Mouse (Mus musculus) lung, postnatal 0 days (tissue): ENCODE results near the gene Mkks. TPM values are rescaled to one million over a fixed set of nuclear protein-coding genes. Genes with fewer than 3 reads are reported as not detected.

ENCODE experiments used
- ATAC-seq: fragments of 200-750 bp; cut with Nextera tagmentation; 2 replicates; pipeline ENCODE4 v1.8.0; 2017; ENCODE audit warnings: moderate library complexity
- DNase-seq: peaks from one replicate; pipeline ENCODE4 v3.0.0-alpha.2; 2016; ENCODE audit warnings: low spot score
- H3K27ac ChIP-seq: fragments of 300-500 bp; sonication (generic); 2 replicates; pipeline ENCODE4 v1.5.1; 2014; ENCODE audit warnings: antibody characterized with exemption, mild to moderate bottlenecking, low read length, mixed read lengths
- H3K27me3 ChIP-seq: fragments of 300-500 bp; sonication (generic); replicated peaks from 2 replicates; pipeline ENCODE4 v1.6.1; 2014; ENCODE audit warnings: low read length, mixed read lengths; ENCODE audit not compliant: insufficient read depth
- H3K36me3 ChIP-seq: fragments of 300-500 bp; sonication (generic); 2 replicates; pipeline ENCODE4 v1.6.1; 2014; ENCODE audit warnings: low read length, mixed read lengths; ENCODE audit not compliant: insufficient read depth
- H3K4me1 ChIP-seq: fragments of 300-500 bp; sonication (generic); 2 replicates; pipeline ENCODE4 v1.6.1; 2014; ENCODE audit warnings: antibody characterized with exemption, low read depth, low read length, mixed read lengths; ENCODE audit not compliant: insufficient read depth
- H3K4me2 ChIP-seq: fragments of 300-500 bp; sonication (generic); replicated peaks from 2 replicates; pipeline ENCODE4 v1.6.1; 2014; ENCODE audit warnings: low read depth, mild to moderate bottlenecking, low read length, moderate library complexity, mixed read lengths
- H3K4me3 ChIP-seq: fragments of 300-500 bp; sonication (generic); 2 replicates; pipeline ENCODE4 v1.5.1; 2014; ENCODE audit warnings: low read depth, low read length
- H3K9ac ChIP-seq: fragments of 300-500 bp; sonication (generic); replicated peaks from 2 replicates; pipeline ENCODE4 v1.6.1; 2014; ENCODE audit warnings: low read depth, mild to moderate bottlenecking
- H3K9me3 ChIP-seq: fragments of 300-500 bp; sonication (generic); 2 replicates; pipeline ENCODE4 v1.6.1; 2016; ENCODE audit warnings: low read length, mixed read lengths
- CTCF ChIP-seq: IDR thresholded peaks from 2 replicates; pipeline ENCODE4 v1.5.1; 2016; ENCODE audit warnings: antibody characterized with exemption, mild to moderate bottlenecking
- EP300 ChIP-seq: IDR thresholded peaks from 2 replicates; pipeline ENCODE4 v1.6.1; 2016; ENCODE audit warnings: antibody characterized with exemption, mild to moderate bottlenecking, control low read depth
- WGBS: fragments of 180-500 bp; shearing (Covaris S2); extraction: QIAGEN DNeasy Blood & Tissue Kit; methylation state at CpG from one replicate; pipeline ENCODE4 v1.1.7; 2014; 5-methylcytosine and 5-hydroxymethylcytosine counted together
- polyA plus RNA-seq: library from polyadenylated mRNA; unstranded; fragments of >200 nt; fragmentation: Nextera tagmentation; extraction: Ambion mirVana; gene quantifications from 2 replicates; pipeline ENCODE4 v1.2.1, GENCODE M21; 2015

The Mkks gene
- 6.7 and 7.6 TPM in 2 replicates for polyA plus RNA-seq

DNA sequence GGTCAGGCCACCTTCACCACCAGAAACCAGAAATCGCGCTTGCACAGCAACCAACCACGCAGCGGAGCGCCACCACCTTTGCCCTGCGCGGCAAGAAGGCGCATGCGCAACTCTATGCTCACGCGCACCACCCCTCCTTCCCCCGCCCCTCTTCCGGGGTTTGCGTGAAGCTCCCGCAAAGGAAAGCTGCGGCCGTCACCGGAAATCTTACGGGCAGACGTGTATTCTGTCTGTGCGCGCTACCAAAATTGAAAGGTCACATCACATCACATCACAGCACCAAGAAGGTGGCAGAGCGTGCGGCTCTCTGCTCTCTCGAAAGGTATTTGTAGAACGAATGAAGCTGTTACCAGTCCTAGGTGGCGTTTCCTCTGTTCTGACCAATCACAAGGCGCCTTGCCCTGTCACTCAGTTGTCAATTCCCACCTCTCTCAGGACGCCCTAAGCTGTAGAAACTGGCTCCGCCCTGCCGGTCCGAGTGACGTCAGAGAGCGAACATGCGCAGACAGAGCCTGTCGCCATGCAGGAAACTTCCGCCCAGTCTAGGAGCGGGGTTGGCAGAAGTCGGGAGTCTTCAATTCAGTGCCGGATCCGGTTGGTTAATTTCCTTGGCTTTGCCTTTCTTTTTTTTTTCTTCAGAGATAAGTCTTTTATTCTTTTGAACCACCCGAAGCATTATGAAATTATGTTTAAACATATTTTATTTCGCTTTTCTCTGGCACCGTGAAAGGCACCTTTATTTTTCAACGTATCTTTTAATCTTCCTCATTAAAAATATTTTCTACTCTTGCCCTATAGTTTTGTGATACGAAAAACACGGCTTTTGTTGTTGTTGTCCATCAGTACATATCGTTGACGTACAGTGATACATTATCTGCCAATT is at the start of gene Mkks, which contains the start of the genes Slx4ip and AL731706.1:
Mkks (minus strand) TSS at position 322 of the 883 bp plus-strand sequence.
Slx4ip (plus strand) TSS at position 151 of the 883 bp plus-strand sequence.
AL731706.1 (minus strand) TSS at position 322 of the 883 bp plus-strand sequence.
- TF ChIP-seq EP300 (no peak), CTCF (peak; percentile 41)
- Histone ChIP-seq H3K4me1 (peaks cover 4% of the 10 kb centered on the region; the same call in 1 of the 2 replicates), H3K27ac (peak within 1 kb of the TSS; percentile 94), H3K27me3 (no peaks in the 10 kb centered on the region), H3K4me2 (peak within 1 kb of the TSS; percentile 54), H3K36me3 (no peaks in the 10 kb centered on the region), H3K9me3 (no peaks in the 10 kb centered on the region), H3K9ac (peak within 1 kb of the TSS; percentile 66), H3K4me3 (peak within 1 kb of the TSS; percentile 80)
- peak; percentile 98 for ATAC-seq
- WGBS: under 1% methylated on average over 49 of the region's 49 CpGs
- peak; percentile 99 for DNase-seq

DNA sequence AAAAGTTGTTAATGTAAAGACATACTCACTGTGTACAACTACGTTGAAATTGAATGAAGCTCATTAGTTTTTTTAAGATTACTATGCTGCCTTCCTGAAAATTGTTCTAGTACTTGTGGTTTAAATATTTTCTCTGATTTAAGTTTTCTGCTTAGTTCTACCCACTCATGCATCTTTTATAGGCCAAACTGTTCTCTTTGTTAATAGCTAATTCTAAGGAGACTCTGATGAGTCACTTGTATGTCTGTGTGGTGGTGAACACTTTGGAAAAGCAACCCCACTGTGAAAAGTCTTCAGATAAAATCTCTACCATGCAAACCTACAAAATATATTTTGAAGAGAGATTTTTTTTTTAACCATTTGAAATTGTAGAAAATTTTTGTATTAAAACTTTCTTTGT is 47.1 kb upstream of the Mkks start:
- no peak overlapping the region for H3K27ac ChIP-seq
- no peak for DNase-seq
- H3K4me1 ChIP-seq: no peaks in the 10 kb centered on the region
- no peaks in the 10 kb centered on the region for H3K9me3 ChIP-seq
- no peak for TF ChIP-seq CTCF
- TF ChIP-seq EP300: no peak
- no peak for ATAC-seq
- no peaks in the 10 kb centered on the region for H3K27me3 ChIP-seq
- H3K4me3 ChIP-seq: no peak overlapping the region
- H3K9ac ChIP-seq: no peak overlapping the region
- WGBS: 82% methylated on average over 1 of the region's 1 CpGs
- no peak overlapping the region for H3K4me2 ChIP-seq
- H3K36me3 ChIP-seq: no peaks in the 10 kb centered on the region

DNA sequence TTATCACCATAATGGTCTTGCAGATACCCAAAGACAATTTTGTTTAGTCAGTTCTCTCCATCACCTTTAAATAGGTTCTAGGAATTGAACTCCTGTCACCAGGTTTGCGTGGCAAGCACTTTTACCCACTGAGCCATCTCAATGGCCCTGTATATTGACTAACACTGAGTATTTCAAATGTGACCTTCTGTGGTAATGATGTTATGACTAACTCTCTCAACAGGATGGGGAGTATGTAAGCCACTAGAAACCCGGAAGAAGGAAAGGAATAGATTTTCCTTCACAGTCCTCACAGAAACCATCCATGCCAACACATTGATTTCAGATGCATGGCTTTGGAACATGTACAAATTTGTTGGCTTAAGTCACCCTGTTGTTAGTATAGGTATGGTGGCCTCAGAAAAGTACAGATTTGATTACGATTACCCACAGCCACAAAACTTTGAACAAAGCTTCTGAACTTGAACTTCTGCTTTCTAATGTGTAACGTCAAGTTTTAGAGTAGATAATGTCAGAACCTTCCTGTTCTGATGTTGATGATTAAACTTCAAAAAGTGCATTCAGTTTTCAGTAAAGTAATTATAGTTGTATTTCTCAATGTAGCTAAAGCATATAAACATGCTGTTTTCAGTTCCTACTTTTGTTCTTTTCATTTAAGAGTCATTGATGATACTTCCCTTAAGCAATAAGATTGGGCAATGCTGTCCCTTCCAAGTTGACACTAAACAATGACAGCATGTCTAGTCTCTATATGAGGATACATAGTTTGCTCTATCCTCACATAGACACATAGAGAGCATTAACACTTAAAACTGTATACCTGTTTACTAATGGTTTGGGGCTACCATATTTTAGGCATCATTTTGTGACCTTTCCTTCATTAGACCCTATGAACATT is 45.5 kb upstream of the Mkks start:
- WGBS: 86% methylated on average over 4 of the region's 4 CpGs
- ATAC-seq (peak; percentile 33; the same call in 1 of the 2 replicates), DNase-seq (peak; percentile 33)
- H3K4me2 ChIP-seq: no peak overlapping the region
- TF ChIP-seq EP300: no peak
- no peak for TF ChIP-seq CTCF
- no peak overlapping the region for H3K27ac ChIP-seq
- no peaks in the 10 kb centered on the region for H3K27me3 ChIP-seq
- H3K9ac ChIP-seq: no peak overlapping the region
- H3K4me3 ChIP-seq: no peak overlapping the region
- H3K36me3 ChIP-seq: no peaks in the 10 kb centered on the region
- H3K9me3 ChIP-seq: no peaks in the 10 kb centered on the region
- no peaks in the 10 kb centered on the region for H3K4me1 ChIP-seq

DNA sequence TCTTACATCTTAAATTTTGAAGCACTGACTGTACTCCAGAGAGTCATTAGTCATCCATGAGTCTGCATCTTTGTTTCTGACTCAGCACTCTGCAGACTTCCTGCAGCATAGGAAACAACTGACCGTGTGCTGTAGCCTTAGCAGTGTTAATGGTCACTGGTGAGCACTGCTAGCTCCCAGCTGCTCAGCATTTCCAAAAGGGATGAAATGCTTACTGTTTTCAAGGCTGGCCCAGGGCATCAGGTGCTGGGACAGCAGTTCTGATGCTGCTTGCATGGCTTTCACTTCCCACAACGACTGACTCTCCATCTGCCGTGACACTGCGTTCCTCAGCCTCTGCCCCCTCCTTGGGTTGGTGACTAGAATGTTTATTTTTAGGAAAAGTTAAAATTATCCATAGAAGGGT is 29.8 kb upstream of the Mkks start:
- 34% methylated on average over 4 of the region's 4 CpGs for WGBS
- H3K4me2 ChIP-seq: no peak overlapping the region
- H3K9ac ChIP-seq: no peak overlapping the region
- no peaks in the 10 kb centered on the region for H3K36me3 ChIP-seq
- DNase-seq (peak; percentile 42), ATAC-seq (peak; percentile 57)
- H3K27me3 ChIP-seq: no peaks in the 10 kb centered on the region
- H3K27ac ChIP-seq: no peak overlapping the region
- no peaks in the 10 kb centered on the region for H3K9me3 ChIP-seq
- H3K4me3 ChIP-seq: no peak overlapping the region
- TF ChIP-seq EP300 (no peak), CTCF (no peak)
- H3K4me1 ChIP-seq: no peaks in the 10 kb centered on the region

DNA sequence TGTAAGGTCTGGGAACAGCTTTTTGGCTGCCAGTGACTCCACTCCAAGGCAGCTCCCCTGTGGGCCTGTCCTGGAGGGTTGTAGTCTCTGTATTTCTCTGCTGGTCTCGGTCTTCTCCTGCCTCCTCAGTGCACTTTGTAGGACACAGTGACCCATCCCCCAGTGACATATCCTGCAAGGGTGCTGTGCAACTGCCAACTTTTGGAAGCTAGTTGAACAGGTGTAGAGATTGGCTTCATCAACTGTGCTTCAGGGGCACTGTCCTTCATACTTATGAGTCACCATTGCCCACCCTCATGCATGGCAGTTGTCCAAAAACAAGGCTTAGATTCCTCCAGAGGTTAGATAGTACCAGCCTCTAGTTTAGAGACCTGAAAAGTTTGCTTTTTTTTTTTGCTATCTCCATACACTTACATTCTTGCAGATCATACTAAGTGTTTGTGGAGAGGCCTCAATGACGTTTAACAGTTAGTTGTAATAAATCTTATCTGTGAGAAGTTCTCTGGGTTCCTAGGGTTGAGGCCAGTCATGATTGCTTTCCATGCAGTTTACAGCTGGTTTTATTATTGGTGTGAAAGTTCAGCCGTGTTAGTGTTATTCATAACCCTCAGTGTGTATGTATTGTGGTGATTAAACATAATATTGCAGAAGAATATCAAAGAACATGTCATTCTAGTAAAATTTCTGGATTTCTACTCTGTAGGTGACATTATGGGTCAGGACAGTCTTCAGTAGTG is 29.2 kb upstream of the Mkks start:
- 71% methylated on average over 3 of the region's 3 CpGs for WGBS
- no peaks in the 10 kb centered on the region for H3K27me3 ChIP-seq
- ATAC-seq (no peak), DNase-seq (no peak)
- no peaks in the 10 kb centered on the region for H3K9me3 ChIP-seq
- TF ChIP-seq CTCF (no peak), EP300 (no peak)
- H3K27ac ChIP-seq: no peak overlapping the region
- no peak overlapping the region for H3K4me3 ChIP-seq
- H3K4me1 ChIP-seq: no peaks in the 10 kb centered on the region
- no peak overlapping the region for H3K9ac ChIP-seq
- H3K4me2 ChIP-seq: no peak overlapping the region
- no peaks in the 10 kb centered on the region for H3K36me3 ChIP-seq
